Mouse (Mus musculus) embryonic facial prominence, embryonic 11.5 days (tissue): ENCODE data around the gene Pla2g2d. TPM values are rescaled to one million over a fixed set of nuclear protein-coding genes. Genes with fewer than 3 reads are reported as not detected.

Source experiments
- ATAC-seq: fragments of 200-750 bp; cut with Nextera tagmentation; replicated peaks from 2 replicates; pipeline ENCODE4 v1.8.0; 2017; ENCODE audit warnings: low read depth; ENCODE audit not compliant: insufficient number of reproducible peaks, low FRiP score, low TSS enrichment
- DNase-seq: peaks from one replicate; pipeline ENCODE4 v3.0.0-alpha.2; 2015; ENCODE audit warnings: low spot score
- H3K27ac ChIP-seq: fragments of 300-500 bp; sonication (generic); replicated peaks from 2 replicates; pipeline ENCODE4 v1.5.1; 2014; ENCODE audit warnings: mild to moderate bottlenecking, low read depth, low read length, control low read depth
- H3K27me3 ChIP-seq: fragments of 300-500 bp; sonication (generic); 2 replicates; pipeline ENCODE4 v1.6.1; 2014; ENCODE audit warnings: mild to moderate bottlenecking, low read length, moderate library complexity, mixed read lengths; ENCODE audit not compliant: control insufficient read depth, insufficient read depth
- H3K36me3 ChIP-seq: fragments of 300-500 bp; sonication (generic); replicated peaks from 2 replicates; pipeline ENCODE4 v1.6.1; 2014; ENCODE audit warnings: low read depth, mild to moderate bottlenecking, low read length, moderate library complexity, mixed read lengths; ENCODE audit not compliant: control insufficient read depth, insufficient read depth
- H3K4me1 ChIP-seq: fragments of 300-500 bp; sonication (generic); 2 replicates; pipeline ENCODE4 v1.6.1; 2014; ENCODE audit warnings: low read length, mixed read lengths; ENCODE audit not compliant: control insufficient read depth, insufficient read depth
- H3K4me2 ChIP-seq: fragments of 300-500 bp; sonication (generic); 2 replicates; pipeline ENCODE4 v1.6.1; 2014; ENCODE audit warnings: low read depth, mild to moderate bottlenecking, control low read depth, low read length, moderate library complexity
- H3K4me3 ChIP-seq: fragments of 300-500 bp; sonication (generic); 2 replicates; pipeline ENCODE4 v1.5.1; 2014; ENCODE audit warnings: low read depth, low read length, control low read depth
- H3K9ac ChIP-seq: fragments of 300-500 bp; sonication (generic); replicated peaks from 2 replicates; pipeline ENCODE4 v1.6.1; 2014; ENCODE audit warnings: mild to moderate bottlenecking, control low read depth, low read length
- H3K9me3 ChIP-seq: fragments of 300-500 bp; sonication (generic); replicated peaks from 2 replicates; pipeline ENCODE4 v1.6.1; 2016; ENCODE audit warnings: mild to moderate bottlenecking, low read length, inconsistent platforms, mixed read lengths; ENCODE audit not compliant: control insufficient read depth
- WGBS: fragments of 180-500 bp; shearing (Covaris S2); extraction: QIAGEN DNeasy Blood & Tissue Kit; methylation state at CpG from one replicate; pipeline ENCODE4 v1.1.7; 2014; 5-methylcytosine and 5-hydroxymethylcytosine counted together
- polyA plus RNA-seq: library from polyadenylated mRNA; unstranded; fragments of >200 nt; fragmentation: Nextera tagmentation; extraction: Ambion mirVana; gene quantifications from 2 replicates; pipeline ENCODE4 v1.2.1, GENCODE M21; 2014

The Pla2g2d gene
- 0.43 and 1.1 TPM in 2 replicates for polyA plus RNA-seq

DNA sequence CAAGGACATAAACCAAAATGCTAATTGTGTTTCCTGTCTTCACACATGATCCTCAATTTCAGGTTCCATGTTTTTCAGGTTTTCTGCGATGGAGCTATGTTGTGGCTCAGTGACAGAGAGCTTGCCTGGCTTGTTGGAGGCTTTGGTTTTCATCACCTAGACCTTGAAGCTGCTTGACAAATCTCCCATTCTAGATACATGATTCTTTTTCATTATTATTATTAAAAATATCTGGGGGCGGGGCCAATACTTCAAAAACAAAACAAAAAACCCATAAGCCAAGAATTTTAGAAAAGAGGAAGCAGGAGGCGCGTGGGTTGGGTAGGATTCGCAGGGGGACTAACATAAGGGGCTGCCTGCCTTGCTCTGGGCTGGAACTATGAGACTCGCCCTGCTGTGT, at the start of gene Pla2g2d:
Gene Pla2g2d, plus strand, starts transcription at position 301 of the 400 bp plus-strand sequence.
- WGBS: 85% methylated on average over 6 of the region's 6 CpGs
- Histone ChIP-seq H3K9ac (no peak within 1 kb of the TSS), H3K27ac (no peak within 1 kb of the TSS), H3K4me2 (no peak within 1 kb of the TSS), H3K36me3 (no peaks in the 10 kb centered on the region), H3K4me3 (no peak within 1 kb of the TSS), H3K9me3 (no peaks in the 10 kb centered on the region), H3K4me1 (no peaks in the 10 kb centered on the region), H3K27me3 (no peaks in the 10 kb centered on the region)
- no peak for ATAC-seq
- DNase-seq: no peak

DNA sequence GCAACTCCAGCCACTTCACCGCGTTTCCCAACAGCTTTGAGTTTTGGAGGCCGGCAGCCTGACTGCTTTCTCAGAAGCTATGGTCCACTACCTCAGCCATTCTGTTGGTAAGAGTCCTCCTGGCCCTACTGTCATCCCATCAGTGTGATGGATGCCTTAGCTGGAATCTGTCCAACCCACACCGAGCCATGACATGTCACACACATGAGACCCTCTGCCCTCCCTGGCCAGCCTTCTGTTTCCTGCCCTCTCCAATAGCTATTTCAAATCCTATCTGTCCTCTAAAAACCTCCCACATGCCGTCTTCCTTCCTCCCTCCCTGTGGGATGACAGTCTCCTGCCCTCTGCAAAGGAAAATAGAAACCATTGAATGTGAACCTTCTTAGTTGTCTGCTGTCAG, 49.8 kb upstream of the Pla2g2d start:
- Histone ChIP-seq H3K4me1 (peaks cover 2% of the 10 kb centered on the region; the same call in 1 of the 2 replicates), H3K4me2 (no peak overlapping the region), H3K36me3 (no peaks in the 10 kb centered on the region), H3K4me3 (no peak overlapping the region), H3K27ac (no peak overlapping the region), H3K9me3 (no peaks in the 10 kb centered on the region), H3K27me3 (no peaks in the 10 kb centered on the region), H3K9ac (no peak overlapping the region)
- DNase-seq (no peak), ATAC-seq (no peak)
- WGBS: 74% methylated on average over 5 of the region's 5 CpGs

DNA sequence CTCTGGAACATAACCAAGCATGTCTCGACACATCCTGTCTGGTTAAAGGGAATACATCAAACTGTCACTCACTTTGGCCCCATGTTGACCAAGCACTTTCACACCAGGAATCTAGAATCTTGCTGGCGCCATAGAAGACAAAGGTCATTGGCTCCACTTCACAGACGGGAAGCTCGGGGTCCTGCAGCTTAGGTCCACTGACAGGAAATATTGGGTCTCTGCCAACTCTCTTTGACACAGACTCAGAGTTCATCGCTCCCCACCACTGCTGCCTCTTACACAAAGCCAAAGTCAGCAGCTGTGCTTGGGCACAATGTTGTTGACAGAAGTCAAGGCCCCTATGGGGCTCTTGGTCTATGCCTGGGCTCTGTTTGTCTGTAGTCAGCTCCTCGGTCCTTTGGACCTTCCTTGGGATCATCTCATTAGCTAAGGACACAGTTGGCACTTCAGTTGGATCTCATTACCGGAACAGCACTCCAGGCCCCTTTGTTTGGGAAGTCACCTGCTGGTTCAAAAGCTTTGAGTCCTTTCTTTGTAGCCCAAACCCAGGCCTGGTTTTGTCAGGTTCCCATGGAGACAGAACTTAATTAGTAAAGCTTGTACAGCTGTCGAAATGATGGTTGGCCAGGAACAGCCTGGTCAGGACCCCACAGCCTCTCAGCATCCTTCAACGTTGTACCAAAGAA, 46.4 kb upstream of the Pla2g2d start:
- no peaks in the 10 kb centered on the region for H3K9me3 ChIP-seq
- no peak overlapping the region for H3K9ac ChIP-seq
- H3K4me3 ChIP-seq: no peak overlapping the region
- no peak overlapping the region for H3K27ac ChIP-seq
- peak; percentile 7; the same call in 1 of the 2 replicates for ATAC-seq
- H3K4me1 ChIP-seq: peaks cover 2% of the 10 kb centered on the region; the same call in 1 of the 2 replicates
- 44% methylated on average over 9 of the region's 9 CpGs for WGBS
- H3K36me3 ChIP-seq: no peaks in the 10 kb centered on the region
- DNase-seq: peak; percentile 17
- H3K4me2 ChIP-seq: no peak overlapping the region
- no peaks in the 10 kb centered on the region for H3K27me3 ChIP-seq

DNA sequence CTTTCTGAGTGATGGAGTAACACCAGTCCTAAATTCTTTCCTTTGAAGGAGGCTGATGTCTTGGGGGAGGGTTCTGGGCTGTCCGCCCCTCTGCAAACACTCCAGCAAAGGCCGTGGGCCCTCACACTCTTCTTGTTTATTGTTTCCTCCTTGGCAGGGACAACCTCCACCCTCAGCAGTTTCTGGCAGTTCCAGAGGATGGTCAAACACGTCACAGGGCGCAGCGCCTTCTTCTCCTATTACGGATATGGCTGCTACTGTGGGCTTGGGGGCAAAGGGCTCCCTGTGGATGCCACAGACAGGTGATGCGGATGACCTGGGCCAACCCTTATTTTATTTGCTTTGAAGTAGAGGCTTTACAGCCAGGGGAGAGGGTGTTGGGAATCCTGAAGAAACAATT, 41.4 kb upstream of the Pla2g2d start:
- Histone ChIP-seq H3K4me3 (no peak overlapping the region), H3K27ac (no peak overlapping the region), H3K9ac (no peak overlapping the region), H3K9me3 (no peaks in the 10 kb centered on the region), H3K36me3 (no peaks in the 10 kb centered on the region), H3K27me3 (no peaks in the 10 kb centered on the region), H3K4me2 (no peak overlapping the region), H3K4me1 (peaks cover 4% of the 10 kb centered on the region)
- DNase-seq (no peak), ATAC-seq (no peak)
- 76% methylated on average over 7 of the region's 7 CpGs for WGBS

DNA sequence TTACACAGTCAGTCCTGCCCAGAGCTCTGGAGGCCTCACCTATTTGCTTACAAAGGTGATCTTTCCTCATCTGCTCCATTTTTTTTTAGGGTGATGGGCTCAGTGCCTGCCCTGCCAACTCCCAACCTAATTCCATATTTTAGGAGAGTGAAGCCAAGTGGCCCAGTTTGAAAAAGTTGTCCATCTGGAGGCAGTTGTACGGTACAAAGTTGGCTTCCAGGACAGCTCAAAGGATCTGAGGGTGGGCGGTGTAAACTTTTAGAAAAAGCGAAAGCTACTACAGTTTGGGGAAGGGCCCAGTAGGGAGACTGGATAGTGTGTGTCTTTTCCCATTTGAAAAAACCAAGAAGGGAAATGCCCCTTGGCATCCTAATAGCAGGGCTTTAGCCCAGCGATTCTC, 40.7 kb upstream of the Pla2g2d start:
- H3K9me3 ChIP-seq: no peaks in the 10 kb centered on the region
- no peak for DNase-seq
- H3K4me1 ChIP-seq: peaks cover 4% of the 10 kb centered on the region
- H3K27ac ChIP-seq: no peak overlapping the region
- no peak overlapping the region for H3K4me2 ChIP-seq
- H3K27me3 ChIP-seq: no peaks in the 10 kb centered on the region
- 95% methylated on average over 4 of the region's 4 CpGs for WGBS
- H3K36me3 ChIP-seq: no peaks in the 10 kb centered on the region
- no peak overlapping the region for H3K4me3 ChIP-seq
- ATAC-seq: no peak
- H3K9ac ChIP-seq: no peak overlapping the region

DNA sequence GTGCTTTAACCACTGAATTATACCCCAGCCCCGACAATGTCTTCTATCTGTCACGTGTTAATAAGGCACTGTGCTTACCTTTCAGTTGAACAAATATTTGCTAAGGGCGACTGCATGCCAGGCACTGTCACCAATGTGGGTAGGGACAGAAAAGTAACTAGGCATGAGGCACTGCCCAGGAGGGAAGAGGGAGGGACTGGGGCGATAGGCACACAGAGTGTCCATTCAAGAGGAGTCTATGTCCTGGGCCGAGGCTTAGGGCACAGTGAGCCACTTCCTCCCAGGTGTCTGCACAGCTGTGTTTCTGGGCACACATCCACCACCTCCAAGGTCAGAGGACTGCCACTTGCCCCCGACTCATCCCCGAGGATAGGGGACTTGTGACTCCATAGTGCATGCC, 38.5 kb upstream of the Pla2g2d start, which contains the start of gene Ubxn10:
Gene Ubxn10, minus strand, starts transcription at position 137 of the 400 bp plus-strand sequence.
- Histone ChIP-seq H3K9ac (no peak within 1 kb of the TSS), H3K27me3 (no peaks in the 10 kb centered on the region), H3K27ac (no peak within 1 kb of the TSS), H3K4me2 (no peak within 1 kb of the TSS), H3K4me3 (no peak within 1 kb of the TSS), H3K36me3 (no peaks in the 10 kb centered on the region), H3K9me3 (no peaks in the 10 kb centered on the region), H3K4me1 (peaks cover 4% of the 10 kb centered on the region)
- DNase-seq: no peak
- 57% methylated on average over 7 of the region's 7 CpGs for WGBS
- no peak for ATAC-seq

DNA sequence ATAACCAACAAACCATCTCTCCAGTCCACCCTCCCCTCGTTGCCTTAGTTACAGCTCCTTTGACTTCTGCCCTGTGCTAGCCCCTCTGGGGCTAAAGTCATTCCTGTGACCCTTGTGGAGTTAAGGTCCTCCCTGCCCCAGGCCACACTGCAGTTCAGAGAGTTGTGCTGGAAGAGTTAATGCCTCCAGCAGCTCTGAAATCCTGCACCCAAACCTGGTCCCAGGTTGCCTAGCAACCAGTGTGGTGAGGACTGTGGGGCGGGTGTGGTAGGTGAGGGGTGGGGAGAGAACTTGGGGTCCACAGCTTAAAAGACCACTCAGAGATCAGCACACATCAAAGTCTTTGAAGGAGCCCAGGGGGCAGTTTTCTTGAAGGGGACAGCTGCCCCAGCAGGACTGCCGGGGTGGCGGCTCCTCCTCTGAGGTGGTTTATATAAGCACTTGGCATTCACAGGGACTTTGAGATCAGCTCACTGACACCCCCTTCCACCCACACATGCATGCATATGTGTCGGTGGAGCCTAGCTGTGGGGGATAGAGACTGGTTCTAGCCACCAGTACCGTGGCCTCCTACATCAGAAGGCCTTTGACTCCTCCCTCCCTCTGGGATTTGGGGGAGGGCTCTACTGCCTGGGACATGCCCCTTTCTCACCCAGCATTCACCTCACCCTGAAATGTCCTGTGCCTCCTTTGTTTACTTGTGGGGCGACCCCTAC, 36.2 kb upstream of the Pla2g2d start:
- no peak overlapping the region for H3K27ac ChIP-seq
- no peaks in the 10 kb centered on the region for H3K36me3 ChIP-seq
- no peaks in the 10 kb centered on the region for H3K9me3 ChIP-seq
- H3K27me3 ChIP-seq: no peaks in the 10 kb centered on the region
- WGBS: 8% methylated on average over 7 of the region's 7 CpGs
- H3K4me2 ChIP-seq: no peak overlapping the region
- DNase-seq: peak; percentile 64
- no peak; the same call in 1 of the 2 replicates for ATAC-seq
- no peak overlapping the region for H3K4me3 ChIP-seq
- H3K9ac ChIP-seq: no peak overlapping the region
- H3K4me1 ChIP-seq: peaks cover 4% of the 10 kb centered on the region

DNA sequence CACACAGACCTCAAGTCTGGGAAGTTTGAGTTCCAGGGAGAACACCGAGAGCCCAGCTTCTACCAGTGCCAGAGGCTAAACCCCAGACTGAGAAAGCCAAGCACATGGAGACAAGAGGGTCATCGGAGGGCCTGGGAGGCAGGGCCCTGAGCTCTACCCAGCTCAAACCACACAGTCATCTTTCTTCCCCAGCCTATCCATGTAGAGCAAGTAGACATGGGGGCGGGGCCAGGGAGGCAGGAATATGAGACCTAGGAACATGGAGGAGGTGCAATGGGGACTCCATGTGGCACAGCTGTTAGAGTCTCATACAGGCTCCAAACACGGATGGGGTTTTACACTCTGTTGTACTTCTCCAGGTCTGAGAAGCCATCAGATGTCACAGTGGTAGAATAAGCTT, 29.7 kb upstream of the Pla2g2d start:
- H3K4me1 ChIP-seq: peaks cover 3% of the 10 kb centered on the region; the same call in 1 of the 2 replicates
- H3K9ac ChIP-seq: no peak overlapping the region
- H3K4me3 ChIP-seq: no peak overlapping the region
- no peaks in the 10 kb centered on the region for H3K27me3 ChIP-seq
- H3K27ac ChIP-seq: no peak overlapping the region
- DNase-seq: peak; percentile 54
- WGBS: 65% methylated on average over 4 of the region's 4 CpGs
- H3K9me3 ChIP-seq: no peaks in the 10 kb centered on the region
- no peak overlapping the region for H3K4me2 ChIP-seq
- ATAC-seq: peak; percentile 25; the same call in 1 of the 2 replicates
- no peaks in the 10 kb centered on the region for H3K36me3 ChIP-seq
